Mouse (Mus musculus) C2C12 (cell line): ENCODE measurements around the gene Btbd1.

Source experiments
- CEBPB ChIP-seq: IDR thresholded peaks from one replicate; pipeline ENCODE4 v1.6.1; 2011; ENCODE audit warnings: low read depth, mild to moderate bottlenecking, control low read depth, moderate library complexity
- CTCF ChIP-seq: IDR thresholded peaks from one replicate; pipeline ENCODE4 v1.5.1; 2011; ENCODE audit not compliant: control insufficient read depth, insufficient read depth, insufficient read length
- FOSL1 ChIP-seq: IDR thresholded peaks from one replicate; pipeline ENCODE4 v1.8.0; 2011; ENCODE audit warnings: mild to moderate bottlenecking, low read length; ENCODE audit not compliant: poor library complexity, insufficient read depth, severe bottlenecking
- MAX ChIP-seq: IDR thresholded peaks from one replicate; pipeline ENCODE4 v1.6.1; 2011; ENCODE audit warnings: mild to moderate bottlenecking, control low read depth
- MYOD1 ChIP-seq: IDR thresholded peaks from one replicate; pipeline ENCODE4 v1.6.1; 2011; ENCODE audit warnings: low read depth; ENCODE audit not compliant: control insufficient read depth, insufficient read length
- MYOG ChIP-seq: IDR thresholded peaks from one replicate; pipeline ENCODE4 v1.6.1; 2011; ENCODE audit not compliant: control insufficient read depth, insufficient read length; ENCODE audit errors: extremely low read depth
- USF1 ChIP-seq: IDR thresholded peaks from one replicate; pipeline ENCODE4 v1.6.1; 2011; ENCODE audit warnings: low read depth, mild to moderate bottlenecking, control low read depth, moderate library complexity

GRCm38 (mm10) chr7:81854568-81855307 is 25.5 kb upstream of the Btbd1 start:
- TF ChIP-seq CTCF (no peak), CEBPB (no peak), MYOD1 (no peak), FOSL1 (no peak), USF1 (no peak), MYOG (no peak), MAX (no peak)
